18 mouse cellular contexts compared by ENCODE assay signal in the genomic region with DNA sequence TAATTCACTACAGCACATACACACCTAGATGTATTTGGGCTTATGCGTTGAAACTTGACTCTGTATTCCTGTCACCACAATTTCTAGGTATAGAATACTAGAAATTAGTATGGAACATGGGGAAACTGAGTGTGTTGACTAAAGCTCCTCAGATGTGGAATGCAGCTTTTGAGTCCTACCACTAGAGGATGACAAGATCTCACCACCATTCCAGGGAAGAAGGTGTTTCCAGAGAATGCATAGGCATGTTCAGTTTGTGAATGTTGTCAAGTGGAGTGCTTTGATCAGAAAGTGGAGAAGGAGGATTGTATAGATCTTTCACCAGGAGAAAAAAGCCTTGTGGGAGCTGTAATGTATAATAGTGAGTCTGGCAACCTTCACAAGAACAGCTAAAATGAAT. TPM values are rescaled to one million over a fixed set of nuclear protein-coding genes. Genes with fewer than 3 reads are reported as not detected.
DNase-seq lines count a peak whose midpoint lies in the region; ATAC-seq and TF ChIP-seq lines count a peak whose summit lies in the region.
"Had no signal": no experiment of that assay in that cellular context is flagged by ENCODE, and none has a peak within 500 bp of the region (broad histone marks: within the 10 kb centered on the region; RNA-seq: fewer than 3 reads in every experiment).

No protein-coding gene starts in this region.

- no peak overlapping the region for H3K4me2 ChIP-seq in intestine, postnatal 0 days (replicated peaks; ENCODE audit: low read depth)
- no peak overlapping the region for H3K4me2 ChIP-seq in intestine, embryonic 15.5 days (replicated peaks)
- no peak overlapping the region for H3K4me2 ChIP-seq in lung, embryonic 14.5 days
- H3K4me2 ChIP-seq in stomach, postnatal 0 days (replicated peaks; ENCODE audit: low read depth) = no peak overlapping the region
- H3K4me2 ChIP-seq: embryonic facial prominence, embryonic 15.5 days; heart, embryonic 13.5 days; midbrain, embryonic 13.5 days had no signal

- no peak for TF ChIP-seq POLR2A in cerebellum, adult 2 months (IDR thresholded peaks at IDR 0.05; ENCODE audit: borderline replicate concordance, insufficient read depth, low read length)

- no peak overlapping the region for H3K4me3 ChIP-seq in intestine, postnatal 0 days (ENCODE audit: low read depth, low read length)
- H3K4me3 ChIP-seq in intestine, embryonic 15.5 days (replicated peaks) = no peak overlapping the region
- H3K4me3 ChIP-seq in lung, embryonic 14.5 days (ENCODE audit: low read depth, low read length) = no peak overlapping the region
- no peak overlapping the region for H3K4me3 ChIP-seq in stomach, postnatal 0 days (ENCODE audit: low read depth, low read length)
- H3K4me3 ChIP-seq in cerebellum, adult 2 months (replicated peaks; ENCODE audit: insufficient read depth, low read depth, low read length) = no peak overlapping the region
- H3K4me3 ChIP-seq: embryonic facial prominence, embryonic 15.5 days; forebrain, embryonic 10.5 days; heart, embryonic 13.5 days; limb, embryonic 10.5 days; midbrain, embryonic 13.5 days had no signal

- DNase-seq in lung, embryonic 14.5 days = no peak
- DNase-seq in lung, postnatal 10 days = no peak
- peak; percentile 5 for DNase-seq in R1 (ENCODE audit: low read depth, low spot score)
- no peak for DNase-seq in stomach, postnatal 0 days (ENCODE audit: low spot score)
- DNase-seq in cerebellum, adult 2 months = no peak
- DNase-seq: adrenal gland, postnatal 25 days; cerebellum, adult 8-10 months; gastrocnemius, postnatal 36 days; heart, postnatal 4 days; kidney, adult 8-10 months had no signal

- H3K4me1 ChIP-seq in intestine, postnatal 0 days (replicated peaks; ENCODE audit: control insufficient read depth, insufficient read depth, low read length) = no peaks in the 10 kb centered on the region
- no peaks in the 10 kb centered on the region for H3K4me1 ChIP-seq in intestine, embryonic 15.5 days (replicated peaks)
- no peaks in the 10 kb centered on the region for H3K4me1 ChIP-seq in lung, embryonic 14.5 days (ENCODE audit: insufficient read depth)
- no peaks in the 10 kb centered on the region for H3K4me1 ChIP-seq in stomach, postnatal 0 days (replicated peaks; ENCODE audit: control insufficient read depth, insufficient read depth)
- H3K4me1 ChIP-seq in cerebellum, adult 2 months (ENCODE audit: control insufficient read depth, insufficient read depth, low read length) = no peaks in the 10 kb centered on the region
- H3K4me1 ChIP-seq: embryonic facial prominence, embryonic 15.5 days; heart, embryonic 13.5 days; midbrain, embryonic 13.5 days had no signal

- H3K36me3 ChIP-seq in intestine, postnatal 0 days (ENCODE audit: control insufficient read depth, insufficient read depth) = no peaks in the 10 kb centered on the region
- H3K36me3 ChIP-seq in intestine, embryonic 15.5 days = no peaks in the 10 kb centered on the region
- H3K36me3 ChIP-seq in lung, embryonic 14.5 days (ENCODE audit: insufficient read depth) = no peaks in the 10 kb centered on the region
- H3K36me3 ChIP-seq in stomach, postnatal 0 days (ENCODE audit: control insufficient read depth, insufficient read depth, low read length) = no peaks in the 10 kb centered on the region
- H3K36me3 ChIP-seq: embryonic facial prominence, embryonic 15.5 days; forebrain, embryonic 10.5 days; heart, embryonic 13.5 days; limb, embryonic 10.5 days; midbrain, embryonic 13.5 days had no signal

- no peaks in the 10 kb centered on the region for H3K27me3 ChIP-seq in intestine, postnatal 0 days (replicated peaks; ENCODE audit: control insufficient read depth, insufficient read depth, low read length)
- no peaks in the 10 kb centered on the region for H3K27me3 ChIP-seq in intestine, embryonic 15.5 days (replicated peaks)
- no peaks in the 10 kb centered on the region for H3K27me3 ChIP-seq in lung, embryonic 14.5 days (ENCODE audit: insufficient read depth, low read length)
- H3K27me3 ChIP-seq in stomach, postnatal 0 days (ENCODE audit: control insufficient read depth, insufficient read depth, low read length) = no peaks in the 10 kb centered on the region
- H3K27me3 ChIP-seq in cerebellum, adult 2 months (ENCODE audit: control insufficient read depth, insufficient read depth, low read length) = no peaks in the 10 kb centered on the region
- H3K27me3 ChIP-seq: embryonic facial prominence, embryonic 15.5 days; heart, embryonic 13.5 days; midbrain, embryonic 13.5 days had no signal

- no peaks in the 10 kb centered on the region for H3K9me3 ChIP-seq in intestine, postnatal 0 days (ENCODE audit: control insufficient read depth)
- no peaks in the 10 kb centered on the region for H3K9me3 ChIP-seq in intestine, embryonic 15.5 days
- H3K9me3 ChIP-seq in lung, embryonic 14.5 days (ENCODE audit: low read depth, low read length) = no peaks in the 10 kb centered on the region
- no peaks in the 10 kb centered on the region for H3K9me3 ChIP-seq in stomach, postnatal 0 days (ENCODE audit: control insufficient read depth, low read length)
- H3K9me3 ChIP-seq: embryonic facial prominence, embryonic 15.5 days; forebrain, embryonic 10.5 days; heart, embryonic 13.5 days; limb, embryonic 10.5 days; midbrain, embryonic 13.5 days had no signal

- 79% methylated on average over 1 of the region's 1 CpGs for WGBS in intestine, postnatal 0 days
- WGBS in intestine, embryonic 15.5 days = 84% methylated on average over 1 of the region's 1 CpGs
- WGBS in lung, embryonic 14.5 days = 86% methylated on average over 1 of the region's 1 CpGs
- WGBS in stomach, postnatal 0 days = 93% methylated on average over 1 of the region's 1 CpGs
- 96% methylated on average over 1 of the region's 1 CpGs for WGBS in cerebellum, adult 2 months

- no peak overlapping the region for H3K9ac ChIP-seq in intestine, postnatal 0 days (ENCODE audit: low read depth, low read length)
- H3K9ac ChIP-seq in intestine, embryonic 15.5 days = no peak overlapping the region
- no peak overlapping the region for H3K9ac ChIP-seq in lung, embryonic 14.5 days
- H3K9ac ChIP-seq in stomach, postnatal 0 days (ENCODE audit: low read length) = no peak overlapping the region
- H3K9ac ChIP-seq: embryonic facial prominence, embryonic 15.5 days; heart, embryonic 13.5 days; midbrain, embryonic 13.5 days had no signal

- ATAC-seq in intestine, postnatal 0 days = no peak
- ATAC-seq in intestine, embryonic 15.5 days = no peak
- no peak for ATAC-seq in lung, embryonic 14.5 days (ENCODE audit: insufficient read depth)
- ATAC-seq in stomach, postnatal 0 days (ENCODE audit: low FRiP score, low TSS enrichment) = no peak
- ATAC-seq: midbrain, embryonic 13.5 days had no signal

- TF ChIP-seq EP300 in stomach, postnatal 0 days (optimal IDR thresholded peaks at IDR 0.05) = no peak

- no peak overlapping the region for H3K27ac ChIP-seq in intestine, postnatal 0 days (ENCODE audit: low read depth, low read length)
- H3K27ac ChIP-seq in intestine, embryonic 15.5 days = no peak overlapping the region
- H3K27ac ChIP-seq in lung, embryonic 14.5 days (ENCODE audit: low read depth) = no peak overlapping the region
- H3K27ac ChIP-seq in stomach, postnatal 0 days (replicated peaks) = no peak overlapping the region
- H3K27ac ChIP-seq in cerebellum, adult 2 months (ENCODE audit: insufficient read depth, low read length) = no peak overlapping the region
- H3K27ac ChIP-seq: embryonic facial prominence, embryonic 15.5 days; forebrain, embryonic 10.5 days; heart, embryonic 13.5 days; limb, embryonic 10.5 days; macrophage; midbrain, embryonic 13.5 days had no signal

- peak; percentile 74 for TF ChIP-seq CTCF in intestine, postnatal 0 days (IDR thresholded peaks at IDR 0.05; ENCODE audit: low read depth)
- TF ChIP-seq CTCF in lung, embryonic 14.5 days (IDR thresholded peaks at IDR 0.05; ENCODE audit: low read depth) = peak; percentile 27; the same call in 1 of the 2 replicates
- peak; percentile 58 for TF ChIP-seq CTCF in stomach, postnatal 0 days (IDR thresholded peaks at IDR 0.05; ENCODE audit: low read depth)
- no peak for TF ChIP-seq CTCF in cerebellum, adult 2 months (IDR thresholded peaks at IDR 0.05; ENCODE audit: borderline replicate concordance, insufficient read depth, low read depth, low read length)

RNA-seq across cellular contexts. Expression of a gene that starts 33.9 kb away (rescaled TPM):
- 9.1 and 9.2 TPM in 2 replicates for polyA plus RNA-seq in intestine, postnatal 0 days (2015; fragmentation: Nextera tagmentation; extraction: Ambion mirVana)
- 10.0 and 11.1 TPM in 2 replicates for polyA plus RNA-seq in intestine, embryonic 15.5 days (2015; fragmentation: Nextera tagmentation; extraction: Ambion mirVana)
- polyA plus RNA-seq in lung, embryonic 14.5 days (2014; fragmentation: Nextera tagmentation; extraction: Ambion mirVana) = 14.5 and 14.8 TPM in 2 replicates
- polyA plus RNA-seq in stomach, postnatal 0 days (2015; fragmentation: Nextera tagmentation; extraction: Ambion mirVana) = 3.1 and 4.2 TPM in 2 replicates
- 4.4 and 4.9 TPM in 2 replicates for polyA plus RNA-seq in cerebellum, adult 2 months (2012; rRNA removed)
- polyA plus RNA-seq: macrophage had no signal
